Mouse (Mus musculus) left cerebral cortex, postnatal 14 days (tissue): Measurements from ENCODE around the gene Eif4e. TPM values are rescaled to one million over a fixed set of nuclear protein-coding genes. Genes with fewer than 3 reads are reported as not detected.

Experiments used
- DNase-seq, 2 experiments: peaks; one replicate each; pipeline ENCODE4 v3.0.0; 2021 to 2022; ENCODE audit warnings: low spot score in 2 of 2, mixed read lengths in 1 of 2
- intact Hi-C: fragments of 180-260 bp; cut with DNase I; formaldehyde crosslinking; loops from one replicate; pipeline ENCODE4 v1.15.1; 2025
- total RNA-seq, 2 experiments: library from RNA; stranded (reverse); gene quantifications; 2 replicates each; pipeline ENCODE4 v1.2.3; 2021

Gene Eif4e
- total RNA-seq, 2 experiments from 2014 or later = 154 to 172 TPM

- DNase-seq = no peak
- intact Hi-C loops = no loop called here
These were observed 12.7 kb upstream of the Eif4e start for GRCm38 (mm10) chr3:138513243-138513642.

GRCm38 (mm10) chr3:138514749-138515148 lies 11.2 kb upstream of the Eif4e start:
- intact Hi-C loops = no loop called here
- no peak for DNase-seq

- intact Hi-C loops = no loop called here
- no peak for DNase-seq
These were observed 10.2 kb upstream of the Eif4e start for GRCm38 (mm10) chr3:138515656-138516370.

GRCm38 (mm10) chr3:138517881-138518280 lies 8.1 kb upstream of the Eif4e start:
- intact Hi-C loops = no loop called here

GRCm38 (mm10) chr3:138519218-138519617 lies 6.8 kb upstream of the Eif4e start:
- intact Hi-C loops = no loop called here
- DNase-seq = no peak

More at GRCm38 (mm10) chr3:138517881-138518280, 8.1 kb upstream of the Eif4e start:
- DNase-seq = no peak

- intact Hi-C loops = loop anchor here (10.0 kb wide), 1 partner anchor 381 kb away; no protein-coding TSS in a partner anchor
- DNase-seq = no peak
These were observed 2.0 kb upstream of the Eif4e start for GRCm38 (mm10) chr3:138523956-138524355.

- DNase-seq = no peak
- intact Hi-C loops = loop anchor here (10.0 kb wide), 1 partner anchor 379 kb away; no protein-coding TSS in a partner anchor
These were observed 485 bp upstream of the Eif4e start for GRCm38 (mm10) chr3:138525494-138525893.

GRCm38 (mm10) chr3:138526916-138527666 lies 1.1 kb downstream of the Eif4e start:
- intact Hi-C loops = loop anchor here (10.0 kb wide), 1 partner anchor 378 kb away; no protein-coding TSS in a partner anchor
- peak; percentile 98 to 99 for DNase-seq

GRCm38 (mm10) chr3:138527667-138528231 lies 1.8 kb downstream of the Eif4e start:
- intact Hi-C loops = loop anchor here (10.0 kb wide), 1 partner anchor 377 kb away; no protein-coding TSS in a partner anchor
- peak; percentile 48 to 58 for DNase-seq

GRCm38 (mm10) chr3:138528265-138528664 lies 2.3 kb downstream of the Eif4e start:
- no peak for DNase-seq
- intact Hi-C loops = loop anchor here (10.0 kb wide), 1 partner anchor 377 kb away; no protein-coding TSS in a partner anchor

GRCm38 (mm10) chr3:138530578-138531478 lies 4.8 kb downstream of the Eif4e start:
- intact Hi-C loops = no loop called here
- DNase-seq = no peak

GRCm38 (mm10) chr3:138531479-138532181 lies 5.7 kb downstream of the Eif4e start:
- intact Hi-C loops = no loop called here
- DNase-seq = no peak

- intact Hi-C loops = no loop called here
- no peak for DNase-seq
These were observed 6.8 kb downstream of the Eif4e start for GRCm38 (mm10) chr3:138532764-138533163.

GRCm38 (mm10) chr3:138536031-138536430 lies 10.1 kb downstream of the Eif4e start:
- DNase-seq = no peak
- intact Hi-C loops = no loop called here

- intact Hi-C loops = no loop called here
- no peak for DNase-seq
These were observed 16.6 kb downstream of the Eif4e start for GRCm38 (mm10) chr3:138542621-138543020.

GRCm38 (mm10) chr3:138544117-138544516 lies 18.1 kb downstream of the Eif4e start:
- DNase-seq = no peak
- intact Hi-C loops = no loop called here

GRCm38 (mm10) chr3:138546678-138547077 lies 20.7 kb downstream of the Eif4e start:
- intact Hi-C loops = no loop called here
- DNase-seq = no peak

- intact Hi-C loops = no loop called here
- DNase-seq = no peak
These were observed 23.1 kb downstream of the Eif4e start for GRCm38 (mm10) chr3:138549045-138549444.
